Mouse (Mus musculus) MEL (cell line): ENCODE results near the gene Dcaf10. TPM values are rescaled to one million over a fixed set of nuclear protein-coding genes. Genes with fewer than 3 reads are reported as not detected.

Experiments
- DNase-seq: peaks from one replicate; pipeline ENCODE4 v3.0.0; 2011; ENCODE audit warnings: low read depth, low spot score
- H3K27ac ChIP-seq: 2 replicates; pipeline ENCODE4 v1.5.1; 2012; ENCODE audit warnings: low read depth, mild to moderate bottlenecking, control low read depth, low read length, moderate library complexity; ENCODE audit not compliant: control insufficient read depth
- H3K27me3 ChIP-seq, 2 experiments: fragments of 150-350 bp in 1 of 2; sonication (generic) in 1 of 2; 2 replicates each; pipeline ENCODE4 v1.6.1; 2012; ENCODE audit warnings: low read length in 2 of 2, mild to moderate bottlenecking in 2 of 2, improper control_type of control experiment in 1 of 2, moderate library complexity in 1 of 2; ENCODE audit not compliant: insufficient read depth in 2 of 2, control insufficient read depth in 1 of 2
- H3K36me3 ChIP-seq, 2 experiments: 2 replicates each; pipeline ENCODE4 v1.6.1; 2012 to 2014; ENCODE audit warnings: low read length in 2 of 2, improper control_type of control experiment in 1 of 2, inconsistent platforms in 1 of 2, mild to moderate bottlenecking in 1 of 2; ENCODE audit not compliant: insufficient read depth in 2 of 2, control insufficient read depth in 1 of 2
- H3K4me1 ChIP-seq, 2 experiments: fragments of 150-350 bp in 1 of 2; sonication (generic) in 1 of 2; 2 replicates each; pipeline ENCODE4 v1.6.1; 2012; ENCODE audit warnings: low read length in 2 of 2, improper control_type of control experiment in 1 of 2, mild to moderate bottlenecking in 1 of 2; ENCODE audit not compliant: insufficient read depth in 2 of 2, control insufficient read depth in 1 of 2
- H3K4me3 ChIP-seq, 2 experiments: fragments of 150-350 bp in 1 of 2; sonication (generic) in 1 of 2; 2 replicates each; pipeline ENCODE4 v1.5.1; 2012; ENCODE audit warnings: low read depth in 2 of 2, low read length in 2 of 2, mild to moderate bottlenecking in 2 of 2, moderate library complexity in 2 of 2, control low read depth in 1 of 2, improper control_type of control experiment in 1 of 2; ENCODE audit not compliant: control insufficient read depth in 1 of 2, insufficient read depth in 1 of 2
- H3K79me2 ChIP-seq: 2 replicates; pipeline ENCODE4 v1.6.1; 2012; ENCODE audit warnings: mild to moderate bottlenecking, low read length, moderate library complexity; ENCODE audit not compliant: control insufficient read depth, poor library complexity, insufficient read depth
- H3K9ac ChIP-seq: 2 replicates; pipeline ENCODE4 v1.6.1; 2012; ENCODE audit warnings: low read depth, mild to moderate bottlenecking, control low read depth, low read length, moderate library complexity; ENCODE audit not compliant: control insufficient read depth, poor library complexity, severe bottlenecking
- H3K9me3 ChIP-seq: fragments of 150-350 bp; sonication (generic); replicated peaks from 2 replicates; pipeline ENCODE4 v1.6.1; 2012; ENCODE audit warnings: mild to moderate bottlenecking, low read length, improper control_type of control experiment, moderate library complexity; ENCODE audit not compliant: insufficient read depth
- CHD1 ChIP-seq: IDR thresholded peaks from 2 replicates; pipeline ENCODE4 v1.6.1; 2012; ENCODE audit warnings: low read depth, mild to moderate bottlenecking, inconsistent platforms, low read length, improper control_type of control experiment
- ELF1 ChIP-seq: IDR thresholded peaks from 2 replicates; pipeline ENCODE4 v1.6.1; 2014; ENCODE audit warnings: low read depth, mild to moderate bottlenecking, inconsistent platforms, low read length, improper control_type of control experiment, moderate library complexity
- EP300 ChIP-seq, 2 experiments: IDR thresholded peaks; 2 replicates each; pipeline ENCODE4 v1.6.1; 2011; ENCODE audit warnings: improper control_type of control experiment in 2 of 2, low read length in 2 of 2, low read depth in 1 of 2, mild to moderate bottlenecking in 1 of 2
- ETS1 ChIP-seq: IDR thresholded peaks from 2 replicates; pipeline ENCODE4 v1.6.1; 2012; ENCODE audit warnings: low read depth, mild to moderate bottlenecking, inconsistent platforms, low read length, improper control_type of control experiment, moderate library complexity
- GABPA ChIP-seq: IDR thresholded peaks from 2 replicates; pipeline ENCODE4 v1.6.1; 2012; ENCODE audit warnings: low read depth, mild to moderate bottlenecking, inconsistent platforms, low read length, improper control_type of control experiment, moderate library complexity
- GATA1 ChIP-seq: IDR thresholded peaks from 2 replicates; pipeline ENCODE4 v1.6.1; 2011; ENCODE audit warnings: low read depth, low read length, improper control_type of control experiment
- JUND ChIP-seq: IDR thresholded peaks from 2 replicates; pipeline ENCODE4 v1.6.1; 2011; ENCODE audit warnings: low read depth, mild to moderate bottlenecking, improper control_type of control experiment, low read length
- KAT2A ChIP-seq: conservative IDR thresholded peaks from 2 replicates; pipeline ENCODE4 v1.6.1; 2012; ENCODE audit warnings: low read depth, low read length, improper control_type of control experiment, inconsistent platforms
- MAFK ChIP-seq: IDR thresholded peaks from 2 replicates; pipeline ENCODE4 v1.6.1; 2011; ENCODE audit warnings: low read depth, mild to moderate bottlenecking, low read length, improper control_type of control experiment, borderline replicate concordance
- MAX ChIP-seq: IDR thresholded peaks from 2 replicates; pipeline ENCODE4 v1.6.1; 2011; ENCODE audit warnings: low read length, improper control_type of control experiment
- MXI1 ChIP-seq: IDR thresholded peaks from 2 replicates; pipeline ENCODE4 v1.6.1; 2011; ENCODE audit warnings: mild to moderate bottlenecking, low read depth, low read length, improper control_type of control experiment
- MYB ChIP-seq: IDR thresholded peaks from 2 replicates; pipeline ENCODE4 v1.6.1; 2011; ENCODE audit warnings: mild to moderate bottlenecking, low read depth, low read length, improper control_type of control experiment
- MYC ChIP-seq: IDR thresholded peaks from 2 replicates; pipeline ENCODE4 v1.6.1; 2011; ENCODE audit warnings: low read depth, mild to moderate bottlenecking, low read length, improper control_type of control experiment, moderate library complexity
- NELFE ChIP-seq: IDR thresholded peaks from 2 replicates; pipeline ENCODE4 v1.6.1; 2011; ENCODE audit warnings: low read depth, low read length, improper control_type of control experiment
- NRF1 ChIP-seq: IDR thresholded peaks from 2 replicates; pipeline ENCODE4 v1.6.1; 2014; ENCODE audit warnings: low read depth, mild to moderate bottlenecking, inconsistent platforms, low read length, improper control_type of control experiment, moderate library complexity; ENCODE audit not compliant: poor library complexity, insufficient read depth, severe bottlenecking
- POLR2AphosphoS2 ChIP-seq: IDR thresholded peaks from 2 replicates; pipeline ENCODE4 v1.6.1; 2011; ENCODE audit warnings: low read length, improper control_type of control experiment
- POLR2AphosphoS5 ChIP-seq: IDR thresholded peaks from 2 replicates; pipeline ENCODE4 v1.6.1; 2012; ENCODE audit warnings: low read depth, borderline replicate concordance, mild to moderate bottlenecking, inconsistent platforms, low read length, moderate library complexity, mixed read lengths
- RCOR1 ChIP-seq: IDR thresholded peaks from 2 replicates; pipeline ENCODE4 v1.6.1; 2012; ENCODE audit warnings: low read depth, mild to moderate bottlenecking, inconsistent platforms, low read length, improper control_type of control experiment
- SIN3A ChIP-seq: IDR thresholded peaks from 2 replicates; pipeline ENCODE4 v1.6.1; 2012; ENCODE audit warnings: low read length, improper control_type of control experiment, inconsistent platforms
- SMC3 ChIP-seq: IDR thresholded peaks from 2 replicates; pipeline ENCODE4 v1.6.1; 2011; ENCODE audit warnings: low read depth, low read length, improper control_type of control experiment
- TBP ChIP-seq: IDR thresholded peaks from 2 replicates; pipeline ENCODE4 v1.8.0; 2011; ENCODE audit warnings: low read depth, low read length, improper control_type of control experiment
- TCF12 ChIP-seq: IDR thresholded peaks from 2 replicates; pipeline ENCODE4 v1.6.1; 2014; ENCODE audit warnings: low read depth, mild to moderate bottlenecking, inconsistent platforms, low read length, improper control_type of control experiment, moderate library complexity
- UBTF ChIP-seq: IDR thresholded peaks from 2 replicates; pipeline ENCODE4 v1.6.1; 2012; ENCODE audit warnings: low read depth, mild to moderate bottlenecking, inconsistent platforms, low read length, improper control_type of control experiment, moderate library complexity, borderline replicate concordance; ENCODE audit not compliant: insufficient read depth
- USF1 ChIP-seq: IDR thresholded peaks from 2 replicates; pipeline ENCODE4 v1.6.1; 2014; ENCODE audit warnings: low read depth, mild to moderate bottlenecking, inconsistent platforms, low read length, improper control_type of control experiment, moderate library complexity
- USF2 ChIP-seq, 2 experiments: IDR thresholded peaks; 2 replicates each; pipeline ENCODE4 v1.6.1; 2011 to 2012; ENCODE audit warnings: improper control_type of control experiment in 2 of 2, low read length in 2 of 2, borderline replicate concordance in 1 of 2, inconsistent platforms in 1 of 2, low read depth in 1 of 2, mild to moderate bottlenecking in 1 of 2; ENCODE audit not compliant: insufficient read depth in 1 of 2
- ZKSCAN1 ChIP-seq: IDR thresholded peaks from 2 replicates; pipeline ENCODE4 v1.6.1; 2012; ENCODE audit warnings: low read depth, mild to moderate bottlenecking, inconsistent platforms, low read length, improper control_type of control experiment, moderate library complexity
- ZMIZ1 ChIP-seq: IDR thresholded peaks from 2 replicates; pipeline ENCODE4 v1.6.1; 2012; ENCODE audit warnings: low read depth, mild to moderate bottlenecking, inconsistent platforms, low read length, improper control_type of control experiment, moderate library complexity
- ZNF384 ChIP-seq: IDR thresholded peaks from 2 replicates; pipeline ENCODE4 v1.6.1; 2012; ENCODE audit warnings: low read depth, mild to moderate bottlenecking, inconsistent platforms, low read length, improper control_type of control experiment
- polyA plus RNA-seq, 2 experiments: library from polyadenylated mRNA; stranded (reverse) in 1 of 2; unstranded in 1 of 2; fragments of >175 nt in 1 of 2; fragments of >200 nt in 1 of 2; gene quantifications; 2 replicates each; pipeline versions ENCODE4 v1.2.1 to v1.2.4; 2012; ENCODE audit warnings: low replicate concordance in 2 of 2, low read depth in 1 of 2; ENCODE audit not compliant: insufficient read length in 2 of 2, insufficient read depth in 1 of 2, missing spikeins in 1 of 2
- total RNA-seq: library from RNA; depleted of rRNA; stranded (reverse); fragments of 300-350 nt; gene quantifications from 2 replicates; pipeline ENCODE4 v1.2.3, GENCODE M21; 2012

The Dcaf10 gene
- total and polyA plus RNA-seq, 3 experiments = 7.6 to 10.7 TPM; not detected in 1

DNA sequence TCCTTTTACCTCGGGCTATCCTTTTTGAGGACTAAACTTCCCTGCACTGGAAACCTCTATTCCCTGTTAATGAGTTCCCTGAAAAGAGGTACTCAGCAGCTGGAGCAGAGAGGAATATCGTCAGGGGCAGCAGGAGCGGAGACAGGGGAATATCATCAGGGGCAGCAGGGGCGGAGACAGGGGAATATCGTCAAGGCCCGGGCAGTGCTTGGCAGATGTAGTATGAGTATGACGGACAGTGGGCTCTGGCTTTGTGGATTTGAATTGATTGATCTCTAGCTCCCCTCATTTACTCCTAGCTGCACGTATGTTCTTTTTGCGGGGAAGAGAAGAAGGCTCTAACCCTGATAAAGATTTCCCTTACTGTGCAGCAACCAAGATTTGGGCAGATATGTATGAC, 675 bp upstream of the Dcaf10 start:
- Histone ChIP-seq H3K9ac (peak overlapping the region; percentile 70), H3K79me2 (peaks cover 22% of the 10 kb centered on the region), H3K4me3 (peak overlapping the region; percentile 63 to 96), H3K9me3 (no peaks in the 10 kb centered on the region), H3K27me3 (peaks cover 0 to 1% of the 10 kb centered on the region in 2 experiments; a peak in 1 of 4 replicates), H3K36me3 (peaks cover 2 to 13% of the 10 kb centered on the region in 2 experiments; a peak in 3 of 4 replicates), H3K4me1 (peaks cover 8 to 14% of the 10 kb centered on the region in 2 experiments), H3K27ac (no peak overlapping the region)
- DNase-seq = peak; percentile 54
- no peak for TF ChIP-seq MYC
- TF ChIP-seq EP300 (IDR thresholded peaks at IDR 0.05; ENCODE audit: low read depth in 1 of 2, low read length in 2 of 2) = no peak
- no peak for TF ChIP-seq JUND
- no peak for TF ChIP-seq ELF1
- TF ChIP-seq SIN3A = no peak
- no peak for TF ChIP-seq ZKSCAN1
- no peak; the same call in 1 of the 2 replicates for TF ChIP-seq GATA1
- no peak for TF ChIP-seq MYB
- no peak for TF ChIP-seq ZNF384
- TF ChIP-seq MXI1 = no peak
- TF ChIP-seq USF2 (IDR thresholded peaks at IDR 0.05; ENCODE audit: borderline replicate concordance in 1 of 2, insufficient read depth in 1 of 2, low read depth in 1 of 2, low read length in 2 of 2) = no peak
- no peak for TF ChIP-seq RCOR1
- TF ChIP-seq MAX = no peak
- TF ChIP-seq ZMIZ1 = no peak
- TF ChIP-seq UBTF = no peak
- no peak for TF ChIP-seq POLR2AphosphoS5
- TF ChIP-seq USF1 = no peak
- TF ChIP-seq SMC3 = no peak

DNA sequence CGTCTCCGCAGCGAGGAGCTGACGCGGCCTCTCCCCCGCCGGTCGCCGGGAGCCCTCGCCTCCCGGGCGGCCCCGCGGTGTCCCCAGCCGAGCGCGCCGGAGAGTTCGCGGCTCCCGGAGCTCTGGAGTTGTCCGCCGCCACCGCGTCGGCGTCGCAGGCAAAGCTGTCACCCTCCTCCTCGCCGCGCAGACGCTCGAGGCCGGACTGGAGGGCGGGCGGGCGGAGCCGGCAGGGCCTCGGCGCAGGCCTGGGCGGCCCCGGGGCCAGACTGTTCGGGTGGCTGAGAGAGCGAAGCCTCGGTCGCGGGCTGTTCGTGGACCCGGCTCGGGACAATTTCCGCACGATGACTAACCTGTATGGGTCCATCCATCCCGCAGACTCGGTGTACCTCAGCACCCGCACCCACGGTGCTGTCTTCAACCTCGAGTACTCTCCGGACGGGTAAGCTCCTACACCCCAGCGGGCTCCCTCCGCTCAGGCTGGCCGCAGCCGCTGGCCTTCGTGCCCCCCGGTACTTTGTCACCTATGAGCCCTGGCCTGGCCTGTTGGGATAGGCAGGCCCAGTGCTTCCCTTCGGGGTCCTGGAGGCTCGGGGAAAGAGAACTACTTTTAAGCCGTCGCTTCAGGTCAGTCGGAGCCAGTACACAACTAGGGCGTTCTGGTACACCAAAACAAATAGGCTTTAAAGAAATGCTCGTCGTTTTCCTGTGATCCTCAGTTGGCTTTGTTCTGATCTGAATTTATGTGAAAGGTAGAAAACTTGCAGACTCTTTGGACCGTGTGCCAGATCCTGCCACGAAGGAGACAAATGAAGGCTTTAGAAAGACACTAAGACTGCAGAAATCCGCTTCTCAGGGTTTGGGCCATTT, 620 bp downstream of the Dcaf10 start, which contains the start of gene Exosc3:
Exosc3 (minus strand) TSS at position 447 of the 870 bp plus-strand sequence.
- Histone ChIP-seq H3K79me2 (peaks cover 25% of the 10 kb centered on the region), H3K4me3 (peak within 1 kb of the TSS; percentile 95 to 96), H3K27me3 (peaks cover 0 to 1% of the 10 kb centered on the region in 2 experiments; a peak in 1 of 4 replicates), H3K9me3 (no peaks in the 10 kb centered on the region), H3K9ac (peak within 1 kb of the TSS; percentile 93), H3K4me1 (peaks cover 8 to 14% of the 10 kb centered on the region in 2 experiments), H3K27ac (peak within 1 kb of the TSS; percentile 66), H3K36me3 (peaks cover 2 to 13% of the 10 kb centered on the region in 2 experiments)
- DNase-seq = peak; percentile 65
- no peak for TF ChIP-seq CHD1
- peak; percentile 54 for TF ChIP-seq NRF1
- TF ChIP-seq RCOR1 = no peak; the same call in 1 of the 2 replicates
- no peak for TF ChIP-seq TCF12
- TF ChIP-seq MYC = no peak
- no peak for TF ChIP-seq MAFK
- no peak for TF ChIP-seq POLR2AphosphoS5
- TF ChIP-seq GABPA = no peak
- no peak for TF ChIP-seq KAT2A
- TF ChIP-seq MAX = no peak; the same call in 1 of the 2 replicates
- TF ChIP-seq MYB = no peak
- TF ChIP-seq SIN3A = no peak
- no peak for TF ChIP-seq ETS1
- no peak for TF ChIP-seq POLR2AphosphoS2
- no peak for TF ChIP-seq EP300 (IDR thresholded peaks at IDR 0.05; ENCODE audit: low read depth in 1 of 2, low read length in 2 of 2)
- 0 out of 2 replicates have a peak, but pooled peaks have one; percentile 40 for TF ChIP-seq ZKSCAN1
- TF ChIP-seq NELFE = no peak
- TF ChIP-seq MXI1 = no peak
- no peak for TF ChIP-seq ZMIZ1
- no peak for TF ChIP-seq TBP
